Mouse (Mus musculus) testis, adult 2 months (tissue): ENCODE measurements around the gene Dpf1. TPM values are rescaled to one million over a fixed set of nuclear protein-coding genes. Genes with fewer than 3 reads are reported as not detected.

Experiments
- H3K27ac ChIP-seq: fragments of 200-500 bp; 2 replicates; pipeline ENCODE4 v1.5.1; 2012; ENCODE audit warnings: low read depth, low read length; ENCODE audit not compliant: control insufficient read depth, insufficient read depth
- H3K27me3 ChIP-seq: fragments of 200-500 bp; 2 replicates; pipeline ENCODE4 v1.6.1; 2012; ENCODE audit warnings: mild to moderate bottlenecking, low read length, moderate library complexity; ENCODE audit not compliant: control insufficient read depth, insufficient read depth
- H3K36me3 ChIP-seq: fragments of 200-500 bp; 2 replicates; pipeline ENCODE4 v1.6.1; 2012; ENCODE audit warnings: mild to moderate bottlenecking, low read length; ENCODE audit not compliant: control insufficient read depth, insufficient read depth
- H3K4me1 ChIP-seq: fragments of 200-500 bp; 2 replicates; pipeline ENCODE4 v1.6.1; 2012; ENCODE audit warnings: low read length; ENCODE audit not compliant: control insufficient read depth, insufficient read depth
- H3K4me3 ChIP-seq: fragments of 200-500 bp; 2 replicates; pipeline ENCODE4 v1.5.1; 2012; ENCODE audit warnings: low read depth, mild to moderate bottlenecking, low read length, moderate library complexity, mixed read lengths; ENCODE audit not compliant: control insufficient read depth
- CTCF ChIP-seq: fragments of 200-500 bp; IDR thresholded peaks from 2 replicates; pipeline ENCODE4 v1.5.1; 2012; ENCODE audit warnings: low read depth, mild to moderate bottlenecking, inconsistent platforms, low read length, moderate library complexity; ENCODE audit not compliant: control insufficient read depth, insufficient read depth, insufficient replicate concordance
- POLR2A ChIP-seq: fragments of 200-500 bp; IDR thresholded peaks from 2 replicates; pipeline ENCODE4 v1.6.1; 2012; ENCODE audit warnings: low read depth, mild to moderate bottlenecking, inconsistent platforms, low read length, moderate library complexity; ENCODE audit not compliant: control insufficient read depth
- polyA plus RNA-seq: library from polyadenylated mRNA; depleted of rRNA; stranded (reverse); fragments of >200 nt; gene quantifications from 2 replicates; pipeline ENCODE4 v1.2.3, GENCODE M21; 2012; rRNA removed

Gene Dpf1
- polyA plus RNA-seq, result 8.0 and 8.6 TPM in 2 replicates

DNA sequence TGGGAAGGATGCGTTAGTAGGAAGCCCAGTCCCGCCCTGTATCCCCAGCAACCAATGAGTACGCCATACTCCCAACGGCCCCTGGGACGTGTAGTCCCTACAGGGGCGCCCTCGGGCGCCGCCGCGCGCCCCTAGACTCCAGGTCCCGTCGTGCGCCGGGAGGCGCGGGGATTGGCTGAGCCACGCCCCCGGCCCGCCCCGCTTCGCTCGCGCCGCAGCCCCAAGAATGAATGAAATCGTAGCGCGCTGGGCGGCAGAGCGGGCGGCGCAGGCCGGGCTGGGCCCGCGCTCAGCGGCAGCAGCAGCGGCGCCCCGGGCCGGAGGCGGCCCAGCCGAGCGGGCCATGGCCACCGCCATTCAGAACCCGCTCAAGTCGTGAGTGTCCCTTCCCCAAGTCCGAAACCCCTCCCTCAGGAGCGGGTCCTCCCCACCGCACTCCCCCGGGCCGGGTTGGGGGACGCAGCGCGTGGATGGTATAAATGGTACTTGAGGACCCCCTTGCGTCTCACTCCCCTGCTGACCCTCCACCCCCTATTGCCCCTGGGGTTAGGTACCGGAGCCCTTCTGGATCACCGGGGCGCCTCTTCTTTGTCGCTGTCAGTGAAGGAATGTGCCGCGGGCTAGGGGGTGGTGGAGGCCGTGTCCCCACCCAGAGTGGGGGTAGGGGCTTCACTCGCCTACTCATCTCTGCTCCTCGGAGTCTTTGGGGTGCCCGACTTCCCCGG lies at the start of gene Dpf1:
Gene Dpf1 (plus strand): TSS at position 214 of the 725 bp plus-strand sequence.
- peaks cover 33% of the 10 kb centered on the region for H3K4me1 ChIP-seq
- TF ChIP-seq CTCF, result no peak
- peak; percentile 71 for TF ChIP-seq POLR2A

GRCm38 (mm10) chr7:29255875-29256274 lies 47.9 kb upstream of the Dpf1 start:
- TF ChIP-seq POLR2A (no peak), CTCF (no peak)
- peaks cover 2% of the 10 kb centered on the region; the same call in 1 of the 2 replicates for H3K36me3 ChIP-seq
- no peaks in the 10 kb centered on the region for H3K27me3 ChIP-seq
- no peaks in the 10 kb centered on the region for H3K4me1 ChIP-seq
- H3K27ac ChIP-seq, result no peak overlapping the region
- H3K4me3 ChIP-seq, result no peak overlapping the region

More for the DNA sequence above, at the start of gene Dpf1:
- Histone ChIP-seq H3K36me3 (no peaks in the 10 kb centered on the region), H3K4me3 (peak within 1 kb of the TSS; percentile 76), H3K27ac (peak within 1 kb of the TSS; percentile 95), H3K27me3 (no peaks in the 10 kb centered on the region; the same call in 1 of the 2 replicates)

GRCm38 (mm10) chr7:29257368-29257767 lies 46.4 kb upstream of the Dpf1 start:
- Histone ChIP-seq H3K36me3 (peaks cover 2% of the 10 kb centered on the region; the same call in 1 of the 2 replicates), H3K27me3 (no peaks in the 10 kb centered on the region), H3K4me3 (no peak overlapping the region), H3K4me1 (no peaks in the 10 kb centered on the region), H3K27ac (no peak overlapping the region)
- no peak for TF ChIP-seq CTCF
- no peak for TF ChIP-seq POLR2A

DNA sequence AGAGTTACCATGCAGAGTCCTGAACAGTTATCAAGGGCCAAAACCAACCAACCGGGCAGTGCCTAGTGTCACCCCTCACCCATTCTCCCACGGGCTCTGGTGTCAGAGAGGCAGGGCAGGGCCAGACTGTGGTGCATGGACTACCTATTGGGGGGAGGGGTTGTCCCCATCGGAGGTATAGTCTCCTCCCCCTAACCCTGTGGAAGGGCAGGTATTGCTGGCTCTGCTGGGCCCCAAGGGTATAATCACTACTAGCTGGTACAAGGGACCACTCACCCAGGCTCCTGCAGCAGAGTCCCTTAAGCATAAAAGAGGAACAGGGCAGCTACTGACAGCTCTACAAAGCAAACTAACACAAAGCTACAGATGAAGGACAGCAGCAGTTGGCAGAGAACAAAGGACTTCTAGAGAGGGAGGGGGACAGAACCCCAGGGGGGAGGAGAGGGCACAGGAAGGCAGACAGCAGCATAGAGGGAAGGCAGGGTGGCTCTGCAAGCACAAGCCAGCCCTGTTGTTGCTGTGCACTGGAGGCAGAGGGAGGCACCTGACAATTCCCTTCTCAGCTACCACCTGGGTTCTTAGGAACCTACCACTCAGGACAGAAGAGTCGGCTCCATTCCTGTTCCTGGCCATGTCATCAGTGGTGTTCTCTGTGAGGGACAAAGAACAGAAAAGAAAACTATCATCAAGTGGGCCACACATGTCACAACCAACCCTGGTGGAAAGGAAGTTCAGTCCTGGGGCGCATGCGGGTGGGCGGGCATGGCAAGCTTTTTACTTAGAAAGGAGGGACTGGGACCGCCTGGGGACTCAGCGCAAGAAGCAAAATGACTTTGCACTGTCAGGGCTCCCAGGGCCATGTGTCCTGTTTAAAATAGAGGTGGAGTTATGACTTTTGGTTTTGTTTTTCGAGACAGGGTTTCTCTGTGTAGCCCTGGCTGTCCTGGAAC lies 43.7 kb upstream of the Dpf1 start:
- H3K27me3 ChIP-seq, result no peaks in the 10 kb centered on the region
- H3K4me1 ChIP-seq, result no peaks in the 10 kb centered on the region
- peaks cover 2% of the 10 kb centered on the region; the same call in 1 of the 2 replicates for H3K36me3 ChIP-seq
- H3K4me3 ChIP-seq, result no peak overlapping the region
- TF ChIP-seq CTCF (no peak), POLR2A (no peak)
- no peak overlapping the region for H3K27ac ChIP-seq

GRCm38 (mm10) chr7:29262151-29262550 lies 41.6 kb upstream of the Dpf1 start:
- Histone ChIP-seq H3K27ac (no peak overlapping the region), H3K36me3 (peaks cover 2% of the 10 kb centered on the region; the same call in 1 of the 2 replicates), H3K27me3 (no peaks in the 10 kb centered on the region), H3K4me3 (no peak overlapping the region), H3K4me1 (no peaks in the 10 kb centered on the region)
- TF ChIP-seq POLR2A (no peak), CTCF (no peak)

DNA sequence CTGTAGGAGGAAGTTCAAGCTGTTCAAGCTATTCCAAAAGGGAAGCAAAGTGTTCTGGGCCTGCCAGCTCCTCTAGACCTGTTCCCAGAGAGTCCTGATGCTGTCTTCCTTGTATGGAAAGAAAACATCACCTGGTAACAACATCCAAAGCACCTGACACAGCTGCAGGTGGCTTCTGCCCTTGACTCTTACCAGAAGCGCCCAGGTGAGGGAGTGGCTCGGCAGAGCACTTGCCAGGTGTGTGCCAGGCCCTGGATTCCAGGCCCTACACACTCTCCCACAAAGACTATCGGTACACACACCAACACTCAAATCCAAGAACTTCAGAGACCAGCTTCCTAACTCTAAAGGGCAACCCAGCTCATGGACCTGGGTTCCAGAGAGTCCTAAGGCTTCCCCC lies 39.9 kb upstream of the Dpf1 start:
- Histone ChIP-seq H3K27ac (no peak overlapping the region), H3K4me3 (no peak overlapping the region), H3K4me1 (no peaks in the 10 kb centered on the region), H3K36me3 (no peaks in the 10 kb centered on the region), H3K27me3 (no peaks in the 10 kb centered on the region)
- TF ChIP-seq CTCF (no peak), POLR2A (no peak)

- Histone ChIP-seq H3K36me3 (no peaks in the 10 kb centered on the region), H3K4me3 (no peak overlapping the region)
- TF ChIP-seq POLR2A (no peak), CTCF (no peak)
Measured at GRCm38 (mm10) chr7:29265636-29266035, 38.1 kb upstream of the Dpf1 start.

More at GRCm38 (mm10) chr7:29265636-29266035, 38.1 kb upstream of the Dpf1 start:
- H3K4me1 ChIP-seq, result no peaks in the 10 kb centered on the region
- no peak overlapping the region for H3K27ac ChIP-seq
- no peaks in the 10 kb centered on the region for H3K27me3 ChIP-seq
